Mouse (Mus musculus): ENCODE measurements around the gene Pex6. TPM values are rescaled to one million over a fixed set of nuclear protein-coding genes. Genes with fewer than 3 reads are reported as not detected.

Gene Pex6
- polyA plus RNA-seq, 1 experiment from 2014 or later, result 21.9 TPM

- Histone ChIP-seq H3K36me3 (peaks cover 14% of the 10 kb centered on the region), H3K4me3 (peak overlapping the region; percentile 90), H3K27me3 (ENCODE audit: insufficient read depth, poor library complexity, severe bottlenecking) (no peaks in the 10 kb centered on the region), H3K9me3 (no peaks in the 10 kb centered on the region), H3K27ac (peak overlapping the region; percentile 96), H3K4me1 (peaks cover 48% of the 10 kb centered on the region)
- WGBS, result 5% methylated on average over 32 of the region's 41 CpGs
- DNase-seq (ENCODE audit: low spot score), result peak; percentile 74
Observed at GRCm38 (mm10) chr17:46703971-46704886, 7.0 kb upstream of the Pex6 start.

DNA sequence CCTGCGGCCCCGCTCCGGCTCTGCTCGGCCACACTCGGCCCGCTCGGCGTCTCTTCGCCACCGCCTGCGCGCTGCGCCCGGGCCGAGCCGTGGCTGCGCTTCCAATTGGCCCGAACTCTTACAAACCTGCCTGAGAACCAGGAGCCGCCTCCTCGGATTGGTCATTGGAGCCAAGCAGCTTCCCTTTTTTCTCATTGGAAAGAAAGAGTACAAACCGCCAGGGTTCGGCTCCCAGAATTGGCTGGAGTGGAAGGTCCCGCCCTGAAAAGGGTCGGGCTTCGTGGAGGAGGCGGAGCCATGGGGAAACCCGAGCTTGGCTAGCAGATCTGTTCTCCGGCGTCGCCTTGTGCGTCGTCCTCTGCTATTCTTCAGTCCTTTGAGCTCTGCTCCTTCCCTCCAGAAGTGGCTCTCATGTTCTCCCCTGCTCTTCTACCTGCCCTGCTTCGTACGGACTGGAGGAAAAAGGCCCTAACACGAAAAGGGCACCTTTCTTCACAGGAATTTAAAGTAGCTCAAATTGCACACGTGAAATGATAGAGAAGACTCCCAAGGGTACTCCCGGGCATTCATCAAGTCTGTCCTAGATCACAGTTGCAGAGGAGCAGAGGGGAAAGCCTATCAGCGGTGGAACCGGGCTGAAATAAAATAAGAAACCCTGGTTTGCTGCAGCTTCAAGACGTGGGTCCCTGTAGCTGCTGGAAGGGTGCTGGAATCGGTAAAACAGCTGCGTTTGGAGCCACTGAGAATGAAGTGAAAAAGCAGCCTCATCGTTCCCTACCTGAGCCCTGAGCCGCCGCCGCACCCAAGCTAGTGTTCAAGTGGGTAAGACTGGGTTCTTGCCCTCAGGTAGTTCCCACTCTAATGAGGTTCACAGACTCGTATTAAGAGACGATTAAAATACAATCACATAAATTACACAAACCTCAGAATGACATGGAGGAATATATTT, 6.1 kb upstream of the Pex6 start, which contains the start of gene Ppp2r5d:
Gene Ppp2r5d (minus strand): TSS at position 225 of the 949 bp plus-strand sequence.
- Histone ChIP-seq H3K27ac (peak within 1 kb of the TSS; percentile 96), H3K27me3 (ENCODE audit: insufficient read depth, poor library complexity, severe bottlenecking) (no peaks in the 10 kb centered on the region), H3K4me3 (peak within 1 kb of the TSS; percentile 90), H3K4me1 (peaks cover 48% of the 10 kb centered on the region), H3K36me3 (peaks cover 7% of the 10 kb centered on the region; the same call in 1 of the 2 replicates), H3K9me3 (no peaks in the 10 kb centered on the region)
- WGBS, result 1% methylated on average over 48 of the region's 48 CpGs
- DNase-seq (ENCODE audit: low spot score), result peak; percentile 99

- Histone ChIP-seq H3K9me3 (no peaks in the 10 kb centered on the region), H3K4me3 (no peak overlapping the region), H3K36me3 (no peaks in the 10 kb centered on the region; the same call in 1 of the 2 replicates), H3K27ac (no peak overlapping the region), H3K4me1 (peaks cover 45% of the 10 kb centered on the region), H3K27me3 (ENCODE audit: insufficient read depth, poor library complexity, severe bottlenecking) (no peaks in the 10 kb centered on the region)
- DNase-seq (ENCODE audit: low spot score), result peak; percentile 71
- WGBS, result 81% methylated on average over 14 of the region's 14 CpGs
Observed at GRCm38 (mm10) chr17:46706375-46707089, 4.7 kb upstream of the Pex6 start.

DNA sequence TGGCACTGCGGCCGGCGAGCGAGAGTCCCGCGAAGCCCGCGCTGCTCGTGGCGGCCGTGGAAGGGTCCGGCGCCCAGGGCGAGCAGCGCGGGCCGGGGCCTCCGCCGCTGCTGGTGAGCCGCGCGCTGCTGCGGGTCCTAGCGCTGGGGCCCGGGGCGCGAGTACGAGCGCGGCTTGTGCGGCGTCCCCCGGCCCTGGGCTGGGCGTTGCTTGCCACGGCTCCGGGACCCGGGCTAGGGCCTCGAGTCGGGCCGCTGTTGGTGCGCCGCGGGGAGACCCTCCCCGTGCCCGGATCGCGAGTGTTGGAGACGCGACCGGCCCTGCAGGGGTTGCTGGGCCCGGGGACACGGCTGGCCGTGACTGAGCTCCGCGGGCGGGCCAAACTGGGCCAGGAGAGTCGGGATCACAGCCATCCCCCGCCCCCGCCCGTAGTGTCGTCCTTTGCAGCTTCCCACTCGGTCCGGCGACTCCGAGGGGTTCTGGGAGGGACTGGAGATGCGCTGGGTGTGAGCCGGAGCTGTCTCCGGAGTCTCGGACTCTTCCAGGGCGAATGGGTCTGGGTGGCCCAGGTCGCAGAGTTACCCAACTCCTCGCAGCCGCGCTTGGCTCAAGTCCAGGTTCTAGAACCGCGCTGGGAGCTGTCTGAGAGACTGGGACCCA, 479 bp downstream of the Pex6 start:
- no peaks in the 10 kb centered on the region for H3K9me3 ChIP-seq
- peaks cover 21% of the 10 kb centered on the region for H3K4me1 ChIP-seq
- peak; percentile 82 for DNase-seq (ENCODE audit: low spot score)
- peaks cover 31% of the 10 kb centered on the region for H3K36me3 ChIP-seq
- H3K27me3 ChIP-seq (ENCODE audit: insufficient read depth, poor library complexity, severe bottlenecking), result no peaks in the 10 kb centered on the region
- WGBS, result under 1% methylated on average over 75 of the region's 76 CpGs
- peak overlapping the region; percentile 92 for H3K27ac ChIP-seq
- peak overlapping the region; percentile 100 for H3K4me3 ChIP-seq

GRCm38 (mm10) chr17:46712442-46712841, 1.2 kb downstream of the Pex6 start:
- peaks cover 36% of the 10 kb centered on the region for H3K36me3 ChIP-seq
- no peak overlapping the region for H3K27ac ChIP-seq
- DNase-seq (ENCODE audit: low spot score), result no peak
- peak overlapping the region; percentile 100 for H3K4me3 ChIP-seq
- no peaks in the 10 kb centered on the region for H3K9me3 ChIP-seq
- peaks cover 18% of the 10 kb centered on the region for H3K4me1 ChIP-seq
- WGBS, result 66% methylated on average over 7 of the region's 7 CpGs
- H3K27me3 ChIP-seq (ENCODE audit: insufficient read depth, poor library complexity, severe bottlenecking), result no peaks in the 10 kb centered on the region

DNA sequence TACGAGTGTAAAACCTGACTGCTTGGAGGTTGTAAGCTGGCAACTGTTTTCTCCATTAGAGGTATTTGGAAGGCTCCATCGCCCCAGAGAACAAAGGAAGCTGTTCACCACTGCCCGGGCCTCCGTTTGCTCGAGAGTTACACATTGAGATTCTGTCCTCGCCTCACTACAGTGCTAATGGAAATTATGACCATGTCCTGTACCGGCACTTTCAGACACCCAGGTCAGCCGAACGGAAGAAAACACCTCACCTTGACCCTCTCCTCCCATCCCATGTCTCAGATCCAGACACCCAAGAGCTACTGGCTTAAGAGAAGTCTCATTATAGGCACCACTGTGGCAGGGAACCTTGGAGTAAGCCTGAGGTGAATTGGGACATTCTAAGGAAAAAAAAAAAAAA, 2.6 kb downstream of the Pex6 start:
- Histone ChIP-seq H3K27ac (no peak overlapping the region), H3K36me3 (peaks cover 38% of the 10 kb centered on the region), H3K4me1 (peaks cover 18% of the 10 kb centered on the region), H3K4me3 (no peak overlapping the region), H3K27me3 (ENCODE audit: insufficient read depth, poor library complexity, severe bottlenecking) (no peaks in the 10 kb centered on the region), H3K9me3 (no peaks in the 10 kb centered on the region)
- 90% methylated on average over 9 of the region's 9 CpGs for WGBS
- DNase-seq (ENCODE audit: low spot score), result no peak

- WGBS, result 92% methylated on average over 11 of the region's 11 CpGs
- Histone ChIP-seq H3K9me3 (no peaks in the 10 kb centered on the region), H3K4me3 (no peak overlapping the region), H3K27ac (no peak overlapping the region), H3K36me3 (peaks cover 38% of the 10 kb centered on the region), H3K27me3 (ENCODE audit: insufficient read depth, poor library complexity, severe bottlenecking) (no peaks in the 10 kb centered on the region), H3K4me1 (peaks cover 18% of the 10 kb centered on the region)
- no peak for DNase-seq (ENCODE audit: low spot score)
Observed at GRCm38 (mm10) chr17:46714756-46715481, 3.7 kb downstream of the Pex6 start.

GRCm38 (mm10) chr17:46721077-46721476, 9.8 kb downstream of the Pex6 start:
- no peak for DNase-seq (ENCODE audit: low spot score)
- H3K9me3 ChIP-seq, result no peaks in the 10 kb centered on the region
- no peaks in the 10 kb centered on the region for H3K27me3 ChIP-seq (ENCODE audit: insufficient read depth, poor library complexity, severe bottlenecking)
- peaks cover 13% of the 10 kb centered on the region for H3K4me1 ChIP-seq
- peaks cover 62% of the 10 kb centered on the region for H3K36me3 ChIP-seq
- no peak overlapping the region for H3K27ac ChIP-seq
- H3K4me3 ChIP-seq, result no peak overlapping the region
- 83% methylated on average over 7 of the region's 7 CpGs for WGBS

DNA sequence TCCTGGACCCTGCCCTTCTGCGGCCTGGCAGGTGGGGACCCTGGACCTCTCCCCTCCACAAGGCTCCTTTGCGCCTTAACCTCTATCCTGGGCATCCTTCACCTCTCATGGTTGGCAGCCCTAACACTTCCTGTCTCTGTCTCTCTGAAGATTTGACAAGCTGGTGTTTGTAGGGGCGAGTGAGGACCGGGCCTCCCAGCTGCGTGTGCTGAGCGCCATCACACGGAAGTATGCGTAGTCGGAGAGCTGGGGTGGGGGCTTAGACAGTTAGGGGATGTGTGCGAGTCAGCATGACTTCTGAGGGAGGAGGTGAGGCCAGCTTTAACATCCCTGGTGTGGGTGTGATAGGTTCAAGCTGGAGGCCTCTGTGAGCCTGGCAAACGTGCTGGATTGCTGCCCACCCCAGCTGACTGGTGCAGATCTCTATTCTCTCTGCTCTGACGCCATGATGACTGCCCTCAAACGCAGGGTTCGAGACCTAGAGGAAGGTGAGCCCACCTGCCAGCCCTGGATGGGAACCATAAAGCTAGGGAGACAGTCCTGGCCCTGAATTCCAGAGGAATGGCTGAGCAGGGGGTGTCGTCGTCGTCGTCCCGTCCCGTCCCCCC, 13.3 kb downstream of the Pex6 start:
- H3K36me3 ChIP-seq, result peaks cover 50% of the 10 kb centered on the region
- no peak overlapping the region for H3K27ac ChIP-seq
- H3K27me3 ChIP-seq (ENCODE audit: insufficient read depth, poor library complexity, severe bottlenecking), result peaks cover 19% of the 10 kb centered on the region
- H3K4me3 ChIP-seq, result no peak overlapping the region
- DNase-seq (ENCODE audit: low spot score), result no peak
- peaks cover 32% of the 10 kb centered on the region for H3K4me1 ChIP-seq
- no peaks in the 10 kb centered on the region for H3K9me3 ChIP-seq
- WGBS, result 82% methylated on average over 20 of the region's 20 CpGs

DNA sequence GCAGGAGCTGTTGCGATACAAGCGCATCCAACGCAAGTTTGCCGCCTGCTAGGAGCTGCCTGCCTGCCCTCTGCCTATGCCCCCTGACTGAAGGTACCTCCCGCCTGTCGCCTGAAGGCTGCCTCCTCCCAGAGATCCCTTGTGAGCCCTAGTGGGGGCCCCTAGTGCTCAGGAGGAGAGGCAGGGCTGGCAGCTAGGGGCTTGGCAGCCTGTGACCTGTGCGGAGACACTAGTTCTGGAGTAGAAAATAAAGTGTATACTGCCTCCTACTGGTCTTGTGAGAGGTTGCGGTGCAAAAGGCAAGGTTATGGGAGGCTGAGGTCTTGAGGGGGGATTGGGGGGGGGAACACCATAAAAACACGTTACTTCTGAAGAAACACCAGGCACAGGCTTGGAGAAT, 14.0 kb downstream of the Pex6 start:
- H3K27ac ChIP-seq, result 0 out of 2 replicates have a peak overlapping the region, but pooled peaks have one; percentile 26
- H3K4me1 ChIP-seq, result peaks cover 32% of the 10 kb centered on the region
- H3K9me3 ChIP-seq, result no peaks in the 10 kb centered on the region
- H3K27me3 ChIP-seq (ENCODE audit: insufficient read depth, poor library complexity, severe bottlenecking), result peaks cover 26% of the 10 kb centered on the region
- 44% methylated on average over 9 of the region's 9 CpGs for WGBS
- peaks cover 48% of the 10 kb centered on the region for H3K36me3 ChIP-seq
- peak overlapping the region; percentile 3; the same call in 1 of the 2 replicates for H3K4me3 ChIP-seq
- DNase-seq (ENCODE audit: low spot score), result peak; percentile 86

All from heart, embryonic 10.5 days (tissue).